Mouse (Mus musculus): ENCODE results near the gene Thpo. TPM values are rescaled to one million over a fixed set of nuclear protein-coding genes. Genes with fewer than 3 reads are reported as not detected.

The Thpo gene
- total RNA-seq, 1 experiment: 0.18 TPM

GRCm38 (mm10) chr16:20736823-20737222, 2.5 kb upstream of the Thpo start:
- DNase-seq (ENCODE audit: low read depth, low spot score): no peak
- in situ Hi-C loops (cut with MboI; ENCODE audit: low sequenced_read_pairs in 2 of 2, unreplicated experiment in 2 of 2): no loop called here
- no peak for TF ChIP-seq ZC3H11A (IDR thresholded peaks at IDR 0.05; ENCODE audit: borderline replicate concordance, low read depth, low read length)
- no peak for TF ChIP-seq HCFC1 (IDR thresholded peaks at IDR 0.05; ENCODE audit: borderline replicate concordance, insufficient read depth, low read length)
- TF ChIP-seq CHD2 (IDR thresholded peaks at IDR 0.05; ENCODE audit: low read depth, low read length): no peak
- no peak for TF ChIP-seq ZNF384 (IDR thresholded peaks at IDR 0.05; ENCODE audit: low read depth, low read length)
- no peak for TF ChIP-seq MAFK (IDR thresholded peaks at IDR 0.05; ENCODE audit: insufficient read depth, low read depth, low read length)

GRCm38 (mm10) chr16:20736168-20736567, 1.9 kb upstream of the Thpo start:
- Histone ChIP-seq H3K9ac (ENCODE audit: insufficient read depth, low read depth, low read length, poor library complexity, severe bottlenecking) (no peak overlapping the region), H3K27ac (ENCODE audit: insufficient read depth, low read depth, low read length, poor library complexity, severe bottlenecking) (no peak overlapping the region), H3K4me1 (ENCODE audit: control insufficient read depth in 2 of 2, insufficient read depth in 2 of 2, low read length in 2 of 2, poor library complexity in 1 of 2) (peaks cover 5 to 7% of the 10 kb centered on the region in 2 experiments; a peak in 1 of 4 replicates), H3K9me3 (ENCODE audit: control insufficient read depth, insufficient read depth, low read depth, low read length) (no peaks in the 10 kb centered on the region), H3K36me3 (ENCODE audit: control insufficient read depth, insufficient read depth, low read length, poor library complexity, severe bottlenecking) (no peaks in the 10 kb centered on the region; the same call in 1 of the 2 replicates), H3K4me3 (ENCODE audit: insufficient read depth in 1 of 2, low read depth in 1 of 2, low read length in 2 of 2, poor library complexity in 1 of 2, severe bottlenecking in 1 of 2) (no peak overlapping the region)
- no peak for DNase-seq (ENCODE audit: low read depth, low spot score)
- in situ Hi-C loops (cut with MboI; ENCODE audit: low sequenced_read_pairs in 2 of 2, unreplicated experiment in 2 of 2): no loop called here
- TF ChIP-seq ZC3H11A (IDR thresholded peaks at IDR 0.05; ENCODE audit: borderline replicate concordance, low read depth, low read length) (no peak), HCFC1 (IDR thresholded peaks at IDR 0.05; ENCODE audit: borderline replicate concordance, insufficient read depth, low read length) (no peak)

More at GRCm38 (mm10) chr16:20736823-20737222, 2.5 kb upstream of the Thpo start:
- no peak overlapping the region for H3K4me3 ChIP-seq (ENCODE audit: insufficient read depth in 1 of 2, low read depth in 1 of 2, low read length in 2 of 2, poor library complexity in 1 of 2, severe bottlenecking in 1 of 2)
- no peak overlapping the region for H3K9ac ChIP-seq (ENCODE audit: insufficient read depth, low read depth, low read length, poor library complexity, severe bottlenecking)
- no peaks in the 10 kb centered on the region for H3K9me3 ChIP-seq (ENCODE audit: control insufficient read depth, insufficient read depth, low read depth, low read length)
- no peaks in the 10 kb centered on the region; the same call in 1 of the 2 replicates for H3K36me3 ChIP-seq (ENCODE audit: control insufficient read depth, insufficient read depth, low read length, poor library complexity, severe bottlenecking)
- H3K27ac ChIP-seq (ENCODE audit: insufficient read depth, low read depth, low read length, poor library complexity, severe bottlenecking): no peak overlapping the region
- peaks cover 2 to 4% of the 10 kb centered on the region in 2 experiments; a peak in 1 of 4 replicates for H3K4me1 ChIP-seq (ENCODE audit: control insufficient read depth in 2 of 2, insufficient read depth in 2 of 2, low read length in 2 of 2, poor library complexity in 1 of 2)

- TF ChIP-seq MAFK (IDR thresholded peaks at IDR 0.05; ENCODE audit: insufficient read depth, low read depth, low read length) (no peak), ZNF384 (IDR thresholded peaks at IDR 0.05; ENCODE audit: low read depth, low read length) (no peak), CHD2 (IDR thresholded peaks at IDR 0.05; ENCODE audit: low read depth, low read length) (no peak), ZC3H11A (IDR thresholded peaks at IDR 0.05; ENCODE audit: borderline replicate concordance, low read depth, low read length) (no peak), HCFC1 (IDR thresholded peaks at IDR 0.05; ENCODE audit: borderline replicate concordance, insufficient read depth, low read length) (no peak)
- no peak overlapping the region for H3K27ac ChIP-seq (ENCODE audit: insufficient read depth, low read depth, low read length, poor library complexity, severe bottlenecking)
- in situ Hi-C loops (cut with MboI; ENCODE audit: low sequenced_read_pairs in 2 of 2, unreplicated experiment in 2 of 2): no loop called here
- no peak overlapping the region for H3K9ac ChIP-seq (ENCODE audit: insufficient read depth, low read depth, low read length, poor library complexity, severe bottlenecking)
- H3K9me3 ChIP-seq (ENCODE audit: control insufficient read depth, insufficient read depth, low read depth, low read length): no peaks in the 10 kb centered on the region
- no peak for DNase-seq (ENCODE audit: low read depth, low spot score)
- no peaks in the 10 kb centered on the region; the same call in 1 of the 2 replicates for H3K36me3 ChIP-seq (ENCODE audit: control insufficient read depth, insufficient read depth, low read length, poor library complexity, severe bottlenecking)
- H3K4me1 ChIP-seq (ENCODE audit: control insufficient read depth in 2 of 2, insufficient read depth in 2 of 2, low read length in 2 of 2, poor library complexity in 1 of 2): peaks cover 5 to 7% of the 10 kb centered on the region in 2 experiments; a peak in 1 of 4 replicates
- H3K4me3 ChIP-seq (ENCODE audit: insufficient read depth in 1 of 2, low read depth in 1 of 2, low read length in 2 of 2, poor library complexity in 1 of 2, severe bottlenecking in 1 of 2): no peak overlapping the region
Measured at GRCm38 (mm10) chr16:20735651-20736050, 1.3 kb upstream of the Thpo start.

GRCm38 (mm10) chr16:20732925-20733730, 1.2 kb downstream of the Thpo start, which contains the start of gene Chrd:
Gene Chrd, plus strand, starts transcription at chr16:20733127.
- H3K9me3 ChIP-seq (ENCODE audit: control insufficient read depth, insufficient read depth, low read depth, low read length): no peaks in the 10 kb centered on the region
- H3K4me1 ChIP-seq (ENCODE audit: control insufficient read depth in 2 of 2, insufficient read depth in 2 of 2, low read length in 2 of 2, poor library complexity in 1 of 2): peaks cover 5 to 16% of the 10 kb centered on the region in 2 experiments; a peak in 2 of 4 replicates
- H3K36me3 ChIP-seq (ENCODE audit: control insufficient read depth, insufficient read depth, low read length, poor library complexity, severe bottlenecking): no peaks in the 10 kb centered on the region; the same call in 1 of the 2 replicates
- in situ Hi-C loops (cut with MboI; ENCODE audit: low sequenced_read_pairs in 2 of 2, unreplicated experiment in 2 of 2): no loop called here
- H3K4me3 ChIP-seq (ENCODE audit: insufficient read depth in 1 of 2, low read depth in 1 of 2, low read length in 2 of 2, poor library complexity in 1 of 2, severe bottlenecking in 1 of 2): peak within 1 kb of the TSS; percentile 85 to 87
- H3K27ac ChIP-seq (ENCODE audit: insufficient read depth, low read depth, low read length, poor library complexity, severe bottlenecking): no peak within 1 kb of the TSS
- peak within 1 kb of the TSS; percentile 58 for H3K9ac ChIP-seq (ENCODE audit: insufficient read depth, low read depth, low read length, poor library complexity, severe bottlenecking)
- DNase-seq (ENCODE audit: low read depth, low spot score): no peak
- TF ChIP-seq MAFK (IDR thresholded peaks at IDR 0.05; ENCODE audit: insufficient read depth, low read depth, low read length) (no peak), ZNF384 (IDR thresholded peaks at IDR 0.05; ENCODE audit: low read depth, low read length) (no peak), CHD2 (IDR thresholded peaks at IDR 0.05; ENCODE audit: low read depth, low read length) (no peak), ZC3H11A (IDR thresholded peaks at IDR 0.05; ENCODE audit: borderline replicate concordance, low read depth, low read length) (no peak), HCFC1 (IDR thresholded peaks at IDR 0.05; ENCODE audit: borderline replicate concordance, insufficient read depth, low read length) (no peak)
